Mouse (Mus musculus): ENCODE results near the gene Cers3. TPM values are rescaled to one million over a fixed set of nuclear protein-coding genes. Genes with fewer than 3 reads are reported as not detected.

Cers3 gene
- polyA plus RNA-seq, 3 experiments from 2014 or later, result not detected

DNA sequence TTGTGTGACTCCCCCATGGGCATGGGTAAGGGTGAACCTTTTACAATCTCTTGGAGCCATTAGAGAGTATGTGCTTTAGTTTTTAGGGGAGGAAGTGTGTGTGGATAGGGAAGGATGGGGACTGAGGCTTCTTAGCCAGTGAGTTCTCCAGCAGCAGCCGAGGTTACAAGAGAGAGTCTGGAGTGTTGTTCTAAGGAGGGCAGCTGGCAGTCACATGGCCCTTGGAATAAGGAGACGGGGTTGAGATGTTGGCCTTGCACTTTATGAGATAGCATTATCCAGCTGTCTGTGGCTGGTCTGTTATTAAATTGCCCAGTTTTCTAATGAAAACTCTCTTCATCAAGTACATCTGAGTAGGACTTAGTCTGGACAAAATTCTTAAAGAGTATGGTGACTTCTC is 100.5 kb downstream of the Cers3 start:
- no peak for ATAC-seq

DNA sequence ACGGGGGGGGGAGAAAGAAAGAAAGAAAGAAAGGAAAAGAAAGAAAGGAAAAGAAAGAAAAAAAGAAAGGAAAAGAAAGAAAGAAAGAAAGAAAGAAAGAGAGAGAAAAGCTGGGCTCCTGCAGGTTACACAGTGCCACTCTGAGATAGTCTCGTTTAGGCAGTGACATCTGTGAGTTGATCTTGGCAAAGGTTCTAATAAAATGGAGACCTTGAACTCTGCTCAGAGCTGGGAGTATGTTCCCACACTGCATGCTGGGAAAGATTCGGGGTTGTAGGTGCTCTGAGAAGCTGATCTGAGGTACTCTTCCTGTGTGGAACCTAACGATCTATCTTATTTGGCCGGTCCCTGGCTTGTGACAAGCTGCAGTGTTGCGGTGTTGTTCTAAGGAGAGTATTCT is 103.3 kb downstream of the Cers3 start:
- ATAC-seq, result no peak

DNA sequence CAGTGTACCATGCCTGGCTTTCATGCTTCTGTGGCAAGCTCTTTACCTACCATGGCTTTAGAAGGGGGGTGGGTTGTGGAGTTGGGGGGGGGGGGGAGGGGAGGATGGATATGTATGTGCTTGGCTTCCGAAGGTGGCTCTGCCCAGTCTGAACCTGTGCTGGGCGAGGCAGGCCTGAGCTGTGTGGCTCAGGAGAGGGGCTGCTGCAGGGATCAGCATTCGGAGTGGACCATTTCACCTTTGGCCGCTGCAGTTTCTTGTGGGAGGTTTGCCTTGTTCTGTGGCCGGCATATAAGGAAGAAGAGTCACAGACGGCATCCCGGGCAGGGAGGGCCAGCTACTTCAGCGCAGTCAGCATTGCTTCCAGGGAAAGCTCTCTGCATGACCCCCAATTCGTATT is 104.0 kb downstream of the Cers3 start:
- ATAC-seq, result no peak

DNA sequence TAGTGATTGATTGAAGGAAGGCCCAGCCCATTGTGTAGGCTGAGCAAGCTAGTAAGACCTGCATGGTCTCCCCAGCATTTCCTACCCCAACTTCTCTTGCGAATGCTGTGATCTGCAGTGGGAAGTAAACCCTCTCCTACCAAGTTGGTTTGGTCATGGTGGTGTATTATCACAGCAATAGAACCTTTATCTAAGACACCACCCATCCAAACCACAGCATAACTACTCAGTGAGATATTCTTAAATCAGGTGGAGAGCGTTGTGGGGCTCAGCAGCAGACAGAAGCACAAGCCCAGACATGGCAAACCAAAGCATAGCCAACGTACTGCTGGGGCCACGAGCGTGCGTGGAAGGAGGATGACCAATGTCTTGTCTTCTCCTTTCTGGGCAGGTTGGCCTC is 106.0 kb downstream of the Cers3 start:
- ATAC-seq, result no peak

DNA sequence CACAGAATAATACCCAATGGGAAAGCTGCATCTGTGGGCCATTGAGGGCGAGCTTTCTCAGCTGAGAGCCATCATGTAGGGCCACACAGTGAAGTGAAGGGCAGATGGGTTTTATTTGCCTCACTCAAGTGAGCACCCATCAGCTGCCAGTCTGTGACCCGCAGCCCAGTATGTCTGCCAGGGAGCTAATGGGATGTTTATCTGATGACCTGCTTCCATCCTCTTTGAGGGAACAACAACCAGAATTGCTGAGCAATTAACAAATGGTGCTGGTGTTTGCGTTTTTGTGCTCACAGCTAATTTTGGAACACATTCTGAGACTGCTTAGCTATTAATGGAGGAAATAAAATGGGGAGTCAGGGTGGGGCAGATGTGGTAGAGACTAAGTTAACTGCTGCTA is 108.9 kb downstream of the Cers3 start:
- no peak for ATAC-seq

DNA sequence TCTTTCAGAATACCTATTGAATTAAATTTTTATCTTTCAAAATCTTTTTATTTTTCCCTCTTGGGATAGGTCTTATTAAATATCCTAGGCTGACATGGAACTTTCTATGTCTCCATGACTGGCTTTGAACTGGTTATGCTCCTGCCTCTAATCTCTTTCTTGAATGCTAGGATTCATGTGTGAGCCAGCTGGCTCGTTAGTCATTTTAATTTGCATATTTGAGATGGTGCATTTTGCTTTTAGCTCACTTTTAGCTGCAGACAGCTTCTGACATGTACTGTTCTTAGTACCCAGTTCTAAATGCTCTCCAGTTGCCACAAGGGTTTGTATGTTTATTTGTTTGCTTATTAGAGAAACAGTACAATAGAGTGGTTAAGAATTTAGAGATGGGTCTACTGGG is 114.3 kb downstream of the Cers3 start:
- no peak for ATAC-seq

DNA sequence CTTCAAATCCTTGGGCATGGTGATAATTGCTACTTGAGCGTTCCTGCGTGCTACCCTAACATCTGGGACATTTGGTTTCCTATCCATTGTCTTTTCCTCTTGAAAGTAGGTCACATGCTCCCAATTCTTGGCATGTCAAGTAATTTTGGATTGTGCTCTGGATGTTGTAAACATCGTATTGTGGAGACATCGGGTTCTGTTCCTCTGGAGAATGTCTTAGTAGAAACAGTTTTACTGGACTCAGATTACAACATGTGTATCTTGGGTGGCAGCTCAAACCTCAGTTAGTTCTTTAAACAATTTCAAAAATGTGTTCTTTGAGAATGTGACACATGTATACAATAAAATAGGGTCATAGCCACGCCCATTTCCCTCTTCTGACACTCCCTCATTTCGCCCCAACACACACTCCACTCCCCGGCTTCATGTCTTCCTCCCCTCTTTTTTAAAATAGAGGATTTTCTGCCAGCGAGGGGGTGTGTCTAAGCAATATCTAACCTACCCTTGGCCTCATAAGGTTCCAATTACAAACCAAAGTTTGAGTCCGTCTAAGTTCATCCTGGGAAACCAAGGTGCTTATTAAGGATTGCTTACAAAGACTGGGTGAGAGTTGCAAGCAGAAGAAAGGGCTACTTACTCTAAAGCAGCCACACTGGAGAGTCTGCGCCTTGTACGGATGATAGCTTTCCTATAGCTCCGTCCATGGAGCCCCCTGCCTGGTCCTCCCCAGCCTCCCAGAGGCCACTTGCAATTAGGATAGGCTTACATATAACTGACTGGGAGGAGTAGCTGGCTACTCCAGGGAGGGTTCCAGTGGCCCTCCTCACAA is 115.2 kb downstream of the Cers3 start:
- ATAC-seq, result no peak

DNA sequence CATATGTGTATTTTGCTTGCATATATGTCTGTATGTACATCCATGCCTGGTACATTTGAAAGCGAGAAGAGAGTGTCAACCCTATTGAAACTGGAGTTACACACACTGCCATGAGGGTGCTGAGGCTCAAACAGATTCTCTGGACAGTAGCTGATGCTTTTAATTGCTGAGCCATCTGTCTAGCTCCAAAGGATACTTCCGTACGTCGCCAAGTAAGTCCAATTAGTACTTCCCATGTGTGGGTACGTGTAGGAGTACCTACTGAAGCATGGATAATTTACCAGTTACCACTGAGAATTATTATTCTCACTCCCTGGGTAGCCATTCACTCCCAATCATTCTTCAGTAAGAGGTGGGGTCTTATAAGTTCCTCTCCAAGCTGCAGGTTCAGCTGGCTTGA is 115.9 kb downstream of the Cers3 start:
- no peak for ATAC-seq

DNA sequence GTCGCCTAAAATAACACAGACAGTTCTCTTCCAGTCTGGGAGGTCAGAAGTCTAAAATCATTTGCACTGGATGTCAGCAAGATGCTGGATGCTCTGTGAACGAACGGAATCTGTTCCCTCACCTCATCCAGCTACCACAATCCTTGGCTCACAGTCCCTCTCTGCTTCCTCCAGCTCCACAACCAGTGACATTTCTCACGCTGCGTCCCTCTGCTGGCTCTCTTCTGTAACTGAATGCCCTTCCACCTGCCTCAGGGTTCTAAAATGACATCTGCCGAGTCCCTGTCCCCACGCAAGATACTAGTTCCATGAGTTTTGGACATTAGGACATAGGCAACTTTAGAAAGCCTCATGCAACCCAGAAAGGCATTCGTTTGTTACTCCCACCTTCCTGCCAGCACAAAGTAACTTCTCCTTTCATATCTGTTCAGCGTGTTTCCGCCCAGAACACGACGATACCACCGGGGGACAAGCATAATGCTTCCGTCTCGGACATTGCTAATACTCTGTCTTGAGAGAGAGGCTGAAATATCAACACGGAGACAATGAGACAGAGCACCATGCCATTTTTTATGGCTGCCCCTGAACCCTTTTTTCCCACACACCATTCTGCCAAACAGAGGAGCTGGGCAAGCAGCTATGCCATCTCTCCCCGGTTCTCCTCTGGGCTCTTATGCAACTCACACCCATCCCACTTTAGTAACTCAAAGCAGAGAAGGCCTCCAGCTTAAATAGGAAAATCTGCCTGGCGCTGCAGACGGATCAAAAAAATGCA is 123.8 kb downstream of the Cers3 start:
- ATAC-seq, result no peak

DNA sequence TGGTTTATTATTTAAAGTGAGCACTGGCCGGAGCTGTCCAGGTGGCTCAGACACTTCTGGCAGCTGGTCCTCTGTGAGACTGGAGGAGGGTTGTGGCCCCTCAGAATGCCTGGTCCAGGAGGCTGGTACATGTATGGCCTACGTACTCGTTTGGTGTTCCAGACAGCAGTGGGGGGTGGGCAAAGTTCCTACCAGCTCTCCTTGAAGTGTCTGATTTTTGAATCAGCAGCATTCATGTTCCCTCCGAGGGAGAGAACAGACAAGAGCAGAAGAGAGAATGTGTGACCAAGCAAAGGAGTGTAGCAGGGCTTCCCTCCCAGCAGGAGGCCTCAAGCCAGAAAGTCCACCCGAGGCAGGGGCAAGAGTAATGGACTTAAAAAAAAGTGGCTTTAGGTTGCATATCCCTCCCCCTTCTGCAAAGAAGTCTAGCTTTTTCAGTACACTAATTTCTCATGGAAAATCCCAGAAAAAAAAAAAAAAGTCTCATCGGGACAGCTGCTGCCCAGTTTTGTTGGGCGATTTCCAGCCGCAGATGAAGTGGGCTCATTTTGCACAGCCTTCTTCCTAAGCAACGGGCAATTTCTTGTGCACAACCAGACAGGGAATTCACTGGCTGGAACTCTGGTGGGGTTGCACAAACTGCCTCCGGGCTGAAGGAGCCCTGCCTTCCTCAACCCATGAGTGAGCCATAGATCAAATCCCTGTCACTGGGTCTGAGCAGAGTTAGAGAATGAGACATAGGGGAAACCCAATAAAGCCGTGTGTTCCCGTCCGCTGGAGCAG is 124.6 kb downstream of the Cers3 start:
- ATAC-seq, result no peak

DNA sequence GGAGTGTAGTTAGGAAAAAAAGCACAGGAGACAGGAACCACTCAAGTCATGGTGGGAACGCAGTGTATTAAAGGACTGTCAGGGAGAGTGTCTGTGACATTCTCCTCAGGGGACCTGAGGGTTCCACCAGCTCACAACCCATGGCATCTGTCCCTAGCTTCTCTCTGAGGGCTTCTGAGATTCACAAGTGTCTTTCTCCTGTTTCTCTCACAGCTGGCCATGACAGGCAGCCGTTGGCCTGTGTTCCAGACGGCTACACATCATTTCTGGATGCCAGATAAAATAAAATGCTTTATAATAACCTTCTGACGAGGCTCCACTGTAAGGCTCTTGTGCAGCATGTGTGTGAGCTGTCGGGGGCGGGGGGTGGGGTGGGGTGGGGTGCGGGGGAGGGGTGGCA is 128.2 kb downstream of the Cers3 start:
- ATAC-seq, result no peak

DNA sequence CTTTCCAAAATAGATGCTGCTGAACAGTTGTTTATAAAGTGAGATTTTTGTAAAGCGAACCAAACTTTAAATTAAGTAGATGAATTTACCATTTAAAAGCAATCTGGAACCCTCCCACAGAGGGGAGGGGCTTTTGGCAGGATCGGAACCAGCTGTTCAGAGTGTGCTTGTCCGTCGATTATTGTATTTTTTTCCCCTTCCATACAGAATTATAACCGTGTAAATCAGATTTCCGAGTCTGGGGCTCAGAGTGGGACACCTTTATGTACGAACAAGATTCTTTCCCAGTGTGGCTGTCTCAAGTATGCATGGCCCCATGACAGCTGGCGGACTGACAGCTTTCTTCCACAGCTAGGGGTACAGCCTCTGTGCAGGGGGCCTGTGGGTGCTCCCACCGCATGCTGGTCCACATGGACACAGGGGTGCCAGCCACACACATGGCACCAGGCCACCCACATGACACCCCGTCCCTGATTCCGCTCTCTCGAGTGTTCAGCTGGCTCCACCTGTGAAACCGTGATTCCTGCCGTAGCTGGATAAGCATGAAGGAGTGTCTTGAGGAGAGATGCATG is 128.7 kb downstream of the Cers3 start:
- ATAC-seq, result no peak

DNA sequence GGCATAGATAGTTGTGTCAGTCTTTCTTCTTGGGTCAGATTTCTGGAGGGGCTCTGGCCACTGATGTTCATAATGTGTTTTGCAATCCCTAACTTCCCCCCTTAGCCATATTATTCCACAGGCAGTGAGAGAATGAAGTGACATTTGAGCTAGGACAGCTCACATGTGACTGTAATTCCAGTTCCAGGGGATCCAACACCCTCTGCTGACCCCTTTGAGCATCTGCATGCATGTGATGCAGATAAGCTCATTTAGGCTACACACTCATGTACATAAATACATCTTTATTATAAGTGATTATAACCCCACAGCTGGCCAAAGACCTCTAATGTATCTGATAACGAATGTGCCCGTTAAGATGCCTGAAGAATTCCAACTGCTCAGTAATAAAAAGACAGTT is 129.9 kb downstream of the Cers3 start:
- no peak for ATAC-seq

Other genes with a start within 250 kb of the Cers3 start
- 1 to 10 TPM; 7.6 to 9.5 (median 7.6) TPM for gene Asb7, start 53.9 kb upstream of the Cers3 start, polyA plus RNA-seq (2017; shearing (Covaris generic))
- gene Lins1, start 53.6 kb upstream of the Cers3 start, polyA plus RNA-seq (2017; shearing (Covaris generic)), result 1 to 10 TPM; 5.5 to 9.2 (median 8.4) TPM
- under 1 TPM in 1 of 3 experiments, not detected in 2; 0.43 TPM for gene Adamts17, start 96.2 kb downstream of the Cers3 start, polyA plus RNA-seq (2017; shearing (Covaris generic))

Measured in inflammation-experienced regulatory T-cells, adult 6 months (primary cell).